Mouse (Mus musculus): ENCODE measurements at regions not wholly inside any gene's neighbourhood (a gene's known extent, or its start where the extent isn't known, plus 50 kb on each side); places are given as distances from the start of the nearest gene placed in this dataset.

- DNase-seq = peak; percentile 28
These were observed 241.7 kb upstream of the Pfn2 start for GRCm38 (mm10) chr3:58089344-58090139.

GRCm38 (mm10) chr3:58090396-58090795 lies 242.5 kb upstream of the Pfn2 start:
- DNase-seq = no peak

- DNase-seq = no peak
These were observed 243.7 kb upstream of the Pfn2 start for GRCm38 (mm10) chr3:58091466-58092176.

GRCm38 (mm10) chr3:58110911-58111476 lies 263.1 kb upstream of the Pfn2 start:
- DNase-seq = no peak

- DNase-seq = no peak
These were observed 264.6 kb upstream of the Pfn2 start for GRCm38 (mm10) chr3:58112431-58112856.

- DNase-seq = no peak
These were observed 266.1 kb upstream of the Pfn2 start for GRCm38 (mm10) chr3:58113941-58114340.

- DNase-seq = no peak
These were observed 267.6 kb upstream of the Pfn2 start for GRCm38 (mm10) chr3:58115511-58115910.

GRCm38 (mm10) chr3:58116848-58117247 lies 269.0 kb upstream of the Pfn2 start:
- no peak for DNase-seq

GRCm38 (mm10) chr3:58120051-58120450 lies 272.2 kb upstream of the Pfn2 start:
- DNase-seq = no peak

- peak; percentile 57 for DNase-seq
These were observed 274.8 kb upstream of the Pfn2 start for GRCm38 (mm10) chr3:58122456-58123359.

GRCm38 (mm10) chr3:58123396-58124077 lies 275.7 kb upstream of the Pfn2 start:
- no peak for DNase-seq

- no peak for DNase-seq
These were observed 277.0 kb upstream of the Pfn2 start for GRCm38 (mm10) chr3:58124886-58125285.

GRCm38 (mm10) chr3:58126996-58127395 lies 279.1 kb upstream of the Pfn2 start:
- DNase-seq = no peak

GRCm38 (mm10) chr3:58128059-58128458 lies 280.2 kb upstream of the Pfn2 start:
- no peak for DNase-seq

- no peak for DNase-seq
These were observed 281.6 kb upstream of the Pfn2 start for GRCm38 (mm10) chr3:58129358-58129903.

- DNase-seq = no peak
These were observed 278.7 kb upstream of the Tsc22d2 start for GRCm38 (mm10) chr3:58135607-58136365.

- DNase-seq = no peak
These were observed 275.6 kb upstream of the Tsc22d2 start for GRCm38 (mm10) chr3:58138726-58139585.

- no peak for DNase-seq
These were observed 268.4 kb upstream of the Tsc22d2 start for GRCm38 (mm10) chr3:58146108-58146507.

- DNase-seq = no peak
These were observed 267.8 kb upstream of the Tsc22d2 start for GRCm38 (mm10) chr3:58146762-58147161.

- DNase-seq = no peak
These were observed 261.4 kb upstream of the Tsc22d2 start for GRCm38 (mm10) chr3:58153141-58153540.

All from cerebellum, adult 11 months (tissue).